ENCODE assay signal across 28 mouse cellular contexts in the genomic region with DNA sequence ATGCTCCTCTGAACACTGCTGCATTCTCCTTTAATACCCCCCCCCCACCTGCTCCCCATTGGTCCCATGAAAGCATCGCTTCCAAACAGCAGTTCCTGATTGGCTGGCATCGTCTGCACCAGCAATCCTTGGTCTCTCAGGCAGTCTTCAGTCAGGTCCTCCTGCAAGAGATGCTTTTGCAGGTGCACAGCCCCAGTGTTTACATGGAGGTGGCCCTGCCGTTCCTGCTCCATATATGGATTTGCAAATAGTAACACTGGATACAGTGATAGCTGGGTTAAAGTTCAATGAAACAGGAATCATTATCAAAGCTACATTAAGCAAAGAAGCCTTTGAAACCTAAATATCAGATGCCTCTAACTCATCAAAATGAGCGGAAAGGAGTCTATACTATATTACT.
"Had no signal": no experiment of that assay in that cellular context is flagged by ENCODE, and none has a peak within 500 bp of the region (broad histone marks: within the 10 kb centered on the region; RNA-seq: fewer than 3 reads in every experiment).

No protein-coding gene starts in this region.

- H3K9ac ChIP-seq: embryonic facial prominence, embryonic 12.5 days; embryonic facial prominence, embryonic 13.5 days; embryonic facial prominence, embryonic 15.5 days; forebrain, embryonic 12.5 days; forebrain, embryonic 13.5 days; forebrain, embryonic 15.5 days; forebrain, postnatal 0 days had no signal

- ATAC-seq: forebrain, embryonic 13.5 days; forebrain, embryonic 14.5 days; forebrain, embryonic 15.5 days; forebrain, embryonic 16.5 days; forebrain, postnatal 0 days had no signal

- H3K27ac ChIP-seq: embryonic facial prominence, embryonic 10.5 days; embryonic facial prominence, embryonic 12.5 days; embryonic facial prominence, embryonic 13.5 days; embryonic facial prominence, embryonic 15.5 days; forebrain, embryonic 10.5 days; forebrain, embryonic 12.5 days; forebrain, embryonic 13.5 days; forebrain, embryonic 15.5 days; gastrocnemius, adult 2 months had no signal

- H3K4me2 ChIP-seq: embryonic facial prominence, embryonic 12.5 days; embryonic facial prominence, embryonic 13.5 days; embryonic facial prominence, embryonic 15.5 days; forebrain, embryonic 12.5 days; forebrain, embryonic 13.5 days; forebrain, embryonic 15.5 days had no signal

- H3K27me3 ChIP-seq: embryonic facial prominence, embryonic 12.5 days; embryonic facial prominence, embryonic 13.5 days; embryonic facial prominence, embryonic 15.5 days; forebrain, embryonic 12.5 days; forebrain, embryonic 13.5 days; forebrain, embryonic 15.5 days had no signal

- H3K4me1 ChIP-seq: embryonic facial prominence, embryonic 10.5 days; embryonic facial prominence, embryonic 12.5 days; forebrain, embryonic 10.5 days; forebrain, embryonic 12.5 days; forebrain, embryonic 13.5 days; forebrain, embryonic 15.5 days had no signal

- H3K36me3 ChIP-seq: embryonic facial prominence, embryonic 10.5 days; embryonic facial prominence, embryonic 12.5 days; embryonic facial prominence, embryonic 13.5 days; embryonic facial prominence, embryonic 15.5 days; forebrain, embryonic 10.5 days; forebrain, embryonic 12.5 days; forebrain, embryonic 15.5 days had no signal

- H3K4me3 ChIP-seq: embryonic facial prominence, embryonic 10.5 days; embryonic facial prominence, embryonic 12.5 days; embryonic facial prominence, embryonic 13.5 days; embryonic facial prominence, embryonic 15.5 days; erythroblast, embryonic 14.5 days; forebrain, embryonic 10.5 days; forebrain, embryonic 12.5 days; forebrain, embryonic 13.5 days; forebrain, embryonic 15.5 days; gastrocnemius, adult 2 months had no signal

- DNase-seq: cerebellum, adult 18-20 months; cerebellum, adult 2 months; cerebellum, adult 8-10 months; cerebellum, adult 9-10 months; cerebellum, adult 9-11 months; cerebellum, postnatal 10 days; cerebellum, postnatal 14 days; cerebellum, postnatal 25 days; cerebellum, postnatal 36 days; embryo, embryonic 11 days; forebrain, postnatal 0 days; gastrocnemius, adult 2 months; gastrocnemius, postnatal 10 days; gastrocnemius, postnatal 14 days; gastrocnemius, postnatal 25 days; gastrocnemius, postnatal 36 days; heart, adult 11 months had no signal

- H3K9me3 ChIP-seq: embryonic facial prominence, embryonic 10.5 days; embryonic facial prominence, embryonic 12.5 days; embryonic facial prominence, embryonic 13.5 days; embryonic facial prominence, embryonic 15.5 days; forebrain, embryonic 10.5 days; forebrain, embryonic 12.5 days; forebrain, embryonic 13.5 days; forebrain, embryonic 15.5 days had no signal
